Mouse (Mus musculus) ovary, adult 18-20 months (tissue): ENCODE measurements at regions not wholly inside any gene's neighbourhood (a gene's known extent, or its start where the extent isn't known, plus 50 kb on each side); places are given as distances from the start of the nearest gene placed in this dataset.

ENCODE experiments used
- DNase-seq: peaks from one replicate; pipeline ENCODE4 v3.0.0; 2022; ENCODE audit warnings: low spot score, mixed read lengths

DNA sequence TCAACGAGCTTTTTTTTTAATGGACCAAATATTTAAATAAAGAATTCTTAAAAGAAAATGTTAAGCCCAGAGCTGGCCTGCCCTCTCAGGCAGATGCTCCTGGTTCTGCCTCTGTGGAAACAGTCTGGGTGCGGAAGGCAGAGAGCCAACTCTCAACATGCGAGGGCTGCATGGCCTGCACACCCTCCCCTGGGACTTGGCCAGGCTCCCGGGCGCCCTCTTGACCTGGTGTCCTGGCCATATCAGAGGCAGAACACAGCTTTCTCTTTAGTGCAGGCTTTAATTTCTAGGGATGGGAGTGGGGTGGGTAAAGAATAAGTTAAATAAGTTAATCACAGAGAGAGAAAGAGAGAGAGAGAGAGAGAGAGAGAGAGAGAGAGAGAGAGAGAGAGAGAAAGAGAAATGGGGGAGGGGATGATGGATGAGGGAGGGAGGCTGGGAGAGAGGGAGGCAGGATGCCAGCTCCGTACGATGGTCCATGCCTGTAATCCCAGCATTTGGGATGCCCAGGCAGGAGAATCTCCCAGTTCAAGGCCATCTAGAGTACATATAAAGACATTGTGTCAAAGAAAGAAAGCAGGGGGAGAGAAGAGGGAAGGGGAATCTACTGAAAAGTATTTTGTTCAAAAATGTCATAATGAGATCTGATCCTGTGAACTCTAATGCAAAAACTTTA lies 123.2 kb upstream of the Plekha5 start:
- DNase-seq = peak; percentile 72

- no peak for DNase-seq
These were observed 124.2 kb upstream of the Plekha5 start for GRCm38 (mm10) chr6:140299653-140300052.

GRCm38 (mm10) chr6:140297969-140298554 lies 125.8 kb upstream of the Plekha5 start:
- DNase-seq = no peak

DNA sequence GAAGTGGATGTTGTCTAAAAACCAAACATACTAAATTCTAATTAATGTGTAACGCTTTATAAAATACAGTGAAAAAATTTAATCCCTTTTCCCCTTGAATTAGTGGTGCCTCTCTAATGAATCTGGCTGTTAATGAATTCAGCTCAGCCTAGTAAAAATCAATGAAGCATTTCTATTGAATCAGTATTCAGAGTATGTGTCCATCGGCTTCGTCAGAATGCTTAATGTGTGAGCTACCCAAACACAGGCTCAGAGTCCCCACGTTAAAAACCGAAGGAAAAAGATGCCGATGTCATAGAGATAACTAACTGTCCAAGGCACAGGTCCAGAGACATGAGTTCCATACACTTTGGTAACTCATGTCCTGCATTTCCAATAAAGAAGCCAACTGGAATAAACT lies 126.3 kb upstream of the Plekha5 start:
- DNase-seq = no peak

DNA sequence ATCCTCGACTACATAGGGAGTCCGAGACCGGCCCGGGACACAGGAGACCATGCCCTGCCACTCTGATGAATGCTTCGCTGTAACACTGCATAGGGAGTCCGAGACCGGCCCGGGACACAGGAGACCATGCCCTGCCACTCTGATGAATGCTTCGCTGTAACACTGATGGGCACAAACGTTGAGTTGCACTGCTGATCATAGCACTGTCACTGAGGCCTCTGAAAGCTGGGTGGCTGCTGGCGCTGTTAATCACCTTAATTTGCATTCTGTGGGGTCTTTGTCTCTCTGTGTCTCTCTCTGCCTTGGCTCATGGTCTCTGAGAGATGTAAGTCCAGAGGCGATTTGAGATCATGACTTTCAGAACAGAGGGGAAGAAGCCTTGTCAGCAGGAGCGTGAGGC lies 133.7 kb upstream of the Plekha5 start:
- no peak for DNase-seq

DNA sequence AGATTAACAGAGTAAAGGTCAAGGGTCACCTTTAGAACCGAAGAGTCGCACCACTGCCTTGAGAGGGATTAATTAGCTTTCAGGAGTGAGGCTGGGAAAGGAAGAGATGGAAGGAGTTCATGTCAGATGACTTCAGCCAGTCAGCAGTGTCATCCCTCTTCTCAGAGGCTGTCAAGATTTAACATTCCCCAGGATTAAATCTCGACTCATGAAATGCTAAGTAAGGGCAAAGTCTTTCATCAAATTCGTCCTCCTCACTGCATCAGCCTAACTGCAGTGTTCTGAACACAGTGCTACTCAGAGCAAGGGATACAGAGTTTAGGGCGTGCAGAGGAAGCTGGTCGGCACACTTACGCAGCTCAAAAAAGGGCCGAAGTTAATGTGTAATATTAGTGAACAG lies 135.1 kb upstream of the Plekha5 start:
- no peak for DNase-seq

- DNase-seq = no peak
These were observed 141.6 kb upstream of the Plekha5 start for GRCm38 (mm10) chr6:140282285-140282577.

GRCm38 (mm10) chr6:140281488-140282284 lies 142.2 kb upstream of the Plekha5 start:
- no peak for DNase-seq

- peak; percentile 4 for DNase-seq
These were observed 142.9 kb upstream of the Plekha5 start for GRCm38 (mm10) chr6:140280817-140281475.

GRCm38 (mm10) chr6:140279736-140280370 lies 144.0 kb upstream of the Plekha5 start:
- DNase-seq = no peak

GRCm38 (mm10) chr6:140278750-140279149 lies 145.1 kb upstream of the Plekha5 start:
- DNase-seq = no peak

GRCm38 (mm10) chr6:140270592-140270991 lies 153.3 kb upstream of the Plekha5 start:
- no peak for DNase-seq

GRCm38 (mm10) chr6:140268315-140269070 lies 155.4 kb upstream of the Plekha5 start:
- DNase-seq = no peak

DNA sequence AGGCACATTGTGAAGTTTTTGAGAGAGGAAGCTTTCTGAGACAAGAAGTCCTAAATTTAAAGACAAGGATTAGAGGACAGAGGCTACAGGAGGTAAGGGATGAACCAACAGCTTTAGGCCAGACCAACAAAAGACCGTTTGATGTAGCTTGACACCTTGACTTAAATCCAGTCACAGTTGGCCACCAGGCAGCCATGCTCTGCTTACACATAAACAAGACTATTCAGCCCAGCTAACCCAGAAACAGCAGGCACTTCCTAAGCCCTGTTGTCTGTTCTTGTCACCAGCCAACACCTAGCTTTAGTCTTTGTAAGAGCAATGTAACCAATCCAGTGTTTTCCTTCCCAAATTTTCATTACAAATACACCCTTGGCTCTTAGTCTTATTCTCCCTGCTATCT lies 159.9 kb upstream of the Plekha5 start:
- DNase-seq = no peak

GRCm38 (mm10) chr6:140261813-140262212 lies 162.0 kb upstream of the Plekha5 start:
- DNase-seq = no peak

DNA sequence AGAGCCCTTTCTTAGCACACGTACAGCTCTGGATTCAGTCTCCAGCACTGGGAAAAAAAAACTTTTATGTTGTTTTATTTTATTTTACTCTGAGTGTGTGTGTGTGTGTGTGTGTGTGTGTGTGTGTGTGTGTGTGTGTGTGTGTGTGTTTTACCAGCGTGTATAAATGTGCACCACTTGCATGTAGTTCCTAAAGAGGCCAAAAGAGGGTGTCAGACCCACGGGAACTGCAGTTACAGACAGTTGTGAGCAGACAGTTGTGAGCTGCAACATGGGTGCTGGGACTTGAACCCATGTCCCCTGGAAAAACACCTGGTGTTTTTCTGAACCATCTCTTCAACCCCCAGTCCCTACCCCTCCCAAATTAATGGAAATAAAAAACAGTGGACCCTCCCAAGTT lies 165.1 kb upstream of the Plekha5 start:
- DNase-seq = no peak

DNA sequence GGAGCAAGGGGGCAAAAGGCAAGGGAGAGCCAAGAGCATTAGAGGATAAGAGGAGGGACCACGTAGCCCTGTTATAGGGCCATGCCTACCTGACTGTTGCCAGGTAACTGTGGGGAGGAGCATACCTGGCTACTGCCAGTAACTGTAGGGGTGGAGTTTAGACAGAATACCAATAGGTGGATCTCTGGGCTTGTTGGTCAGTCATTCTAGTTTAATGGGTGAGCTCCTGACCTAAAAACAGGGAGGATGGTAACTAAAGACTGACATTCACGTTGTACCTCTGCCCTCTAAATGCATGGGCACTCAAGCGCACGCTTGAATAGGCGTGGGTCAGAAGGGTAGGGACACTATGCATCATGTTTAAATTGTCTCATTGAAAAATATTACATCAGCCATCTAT lies 165.8 kb upstream of the Plekha5 start:
- no peak for DNase-seq

- DNase-seq = no peak
These were observed 172.3 kb upstream of the Plekha5 start for GRCm38 (mm10) chr6:140251527-140251926.

GRCm38 (mm10) chr6:140243411-140244151 lies 180.3 kb upstream of the Plekha5 start:
- DNase-seq = no peak

DNA sequence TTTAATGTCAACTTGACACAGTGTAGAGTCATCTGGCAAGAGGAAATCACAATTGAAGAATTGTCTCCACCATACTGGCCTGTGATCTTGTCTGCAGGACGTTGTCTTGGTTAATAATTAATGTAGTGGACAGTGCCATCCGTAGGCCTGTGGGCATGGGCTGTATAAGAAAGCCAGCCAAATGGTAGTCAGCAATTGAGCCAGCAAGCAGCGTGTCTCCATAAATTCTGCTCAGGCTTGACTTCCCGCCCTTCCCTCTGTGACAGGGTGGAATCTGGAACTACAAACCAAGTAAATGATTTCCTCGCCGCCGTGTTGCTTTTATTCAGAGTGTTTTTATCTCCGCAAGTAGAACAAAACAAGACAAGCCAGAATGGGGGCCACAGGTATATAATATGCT lies 184.5 kb upstream of the Plekha5 start:
- no peak for DNase-seq

DNA sequence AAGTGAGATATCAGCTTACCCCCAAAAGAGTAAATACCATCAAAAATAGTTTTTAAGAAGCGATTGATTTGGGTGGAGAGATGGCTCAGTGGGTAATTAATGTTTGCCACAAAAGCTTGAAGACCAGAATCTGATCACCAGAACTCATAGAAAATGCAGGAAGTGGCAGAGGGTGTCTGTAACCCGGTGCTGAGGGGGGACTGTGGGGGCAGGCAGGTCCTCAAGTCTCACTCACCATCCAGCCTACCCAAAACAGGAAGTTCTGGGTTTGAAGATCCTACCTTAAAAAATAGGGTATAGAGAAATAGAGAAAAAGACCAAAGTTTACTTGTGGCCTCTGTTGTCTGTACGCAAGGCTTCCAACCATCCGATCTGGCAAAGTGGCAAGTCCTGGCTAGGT lies 190.3 kb upstream of the Plcz1 start:
- no peak for DNase-seq
